Mouse (Mus musculus): ENCODE data around the gene Gm21983.

Gene Gm21983

GRCm38 (mm10) chr7:27184964-27185363 lies 4.1 kb upstream of the Gm21983 start:
- no peak for DNase-seq (ENCODE audit: low spot score)

- no peak for DNase-seq (ENCODE audit: low spot score)
Measured at GRCm38 (mm10) chr7:27182498-27182897, 1.6 kb upstream of the Gm21983 start.

GRCm38 (mm10) chr7:27180036-27180435 lies 850 bp downstream of the Gm21983 start:
- no peak for DNase-seq (ENCODE audit: low spot score)

GRCm38 (mm10) chr7:27179217-27179918 lies 1.5 kb downstream of the Gm21983 start:
- no peak for DNase-seq (ENCODE audit: low spot score)

GRCm38 (mm10) chr7:27178324-27179216 lies 2.3 kb downstream of the Gm21983 start, which contains the start of gene Rab4b:
Rab4b (minus strand) TSS chr7:27178896.
- DNase-seq (ENCODE audit: low spot score): peak; percentile 99

GRCm38 (mm10) chr7:27177942-27178323 lies 3.0 kb downstream of the Gm21983 start:
- DNase-seq (ENCODE audit: low spot score): no peak

- no peak for DNase-seq (ENCODE audit: low spot score)
Measured at GRCm38 (mm10) chr7:27174896-27175295, 6.0 kb downstream of the Gm21983 start.

GRCm38 (mm10) chr7:27174496-27174895 lies 6.4 kb downstream of the Gm21983 start:
- DNase-seq (ENCODE audit: low spot score): no peak

GRCm38 (mm10) chr7:27170981-27171380 lies 9.9 kb downstream of the Gm21983 start:
- no peak for DNase-seq (ENCODE audit: low spot score)

- no peak for DNase-seq (ENCODE audit: low spot score)
Measured at GRCm38 (mm10) chr7:27168371-27168770, 12.5 kb downstream of the Gm21983 start.

- DNase-seq (ENCODE audit: low spot score): no peak
Measured at GRCm38 (mm10) chr7:27167475-27168094, 13.3 kb downstream of the Gm21983 start.

- DNase-seq (ENCODE audit: low spot score): peak; percentile 84
Measured at GRCm38 (mm10) chr7:27166614-27167474, 14.0 kb downstream of the Gm21983 start, which contains the start of gene Egln2. Egln2 (minus strand) TSS chr7:27166802.

GRCm38 (mm10) chr7:27166229-27166613 lies 14.7 kb downstream of the Gm21983 start:
- no peak for DNase-seq (ENCODE audit: low spot score)

GRCm38 (mm10) chr7:27165696-27166095 lies 15.2 kb downstream of the Gm21983 start:
- no peak for DNase-seq (ENCODE audit: low spot score)

GRCm38 (mm10) chr7:27165007-27165655 lies 15.8 kb downstream of the Gm21983 start:
- DNase-seq (ENCODE audit: low spot score): no peak

GRCm38 (mm10) chr7:27164112-27164947 lies 16.6 kb downstream of the Gm21983 start:
- DNase-seq (ENCODE audit: low spot score): no peak

GRCm38 (mm10) chr7:27163450-27163805 lies 17.5 kb downstream of the Gm21983 start:
- no peak for DNase-seq (ENCODE audit: low spot score)

- no peak for DNase-seq (ENCODE audit: low spot score)
Measured at GRCm38 (mm10) chr7:27162780-27163449, 18.0 kb downstream of the Gm21983 start.

GRCm38 (mm10) chr7:27161744-27162143 lies 19.1 kb downstream of the Gm21983 start:
- DNase-seq (ENCODE audit: low spot score): no peak

- DNase-seq (ENCODE audit: low spot score): no peak
Measured at GRCm38 (mm10) chr7:27160921-27161320, 20.0 kb downstream of the Gm21983 start.
